Mouse (Mus musculus) C2C12 (cell line): ENCODE data around the gene Spsb2.

Source experiments
- CEBPB ChIP-seq: IDR thresholded peaks from one replicate; pipeline ENCODE4 v1.6.1; 2011; ENCODE audit warnings: low read depth, mild to moderate bottlenecking, control low read depth, moderate library complexity
- CTCF ChIP-seq: IDR thresholded peaks from one replicate; pipeline ENCODE4 v1.5.1; 2011; ENCODE audit not compliant: control insufficient read depth, insufficient read depth, insufficient read length
- MAX ChIP-seq: IDR thresholded peaks from one replicate; pipeline ENCODE4 v1.6.1; 2011; ENCODE audit warnings: mild to moderate bottlenecking, control low read depth
- MYOD1 ChIP-seq: IDR thresholded peaks from one replicate; pipeline ENCODE4 v1.6.1; 2011; ENCODE audit warnings: low read depth; ENCODE audit not compliant: control insufficient read depth, insufficient read length
- MYOG ChIP-seq: IDR thresholded peaks from one replicate; pipeline ENCODE4 v1.6.1; 2011; ENCODE audit not compliant: control insufficient read depth, insufficient read length; ENCODE audit errors: extremely low read depth
- USF1 ChIP-seq: IDR thresholded peaks from one replicate; pipeline ENCODE4 v1.6.1; 2011; ENCODE audit warnings: low read depth, mild to moderate bottlenecking, control low read depth, moderate library complexity

GRCm38 (mm10) chr6:124816611-124817010 lies 8.2 kb downstream of the Spsb2 start:
- no peak for TF ChIP-seq MYOD1
- no peak for TF ChIP-seq CTCF
- TF ChIP-seq MAX, result no peak
- no peak for TF ChIP-seq USF1
- TF ChIP-seq MYOG, result no peak
- no peak for TF ChIP-seq CEBPB
